Mouse (Mus musculus): ENCODE results near the gene Ltf.

GRCm38 (mm10) chr9:111003279-111003678 is 15.8 kb upstream of the Ltf start:
- TF ChIP-seq MYC (IDR thresholded peaks at IDR 0.05; ENCODE audit: low read depth, low read length), result no peak
- TF ChIP-seq TCF12 (IDR thresholded peaks at IDR 0.05; ENCODE audit: low read depth, low read length), result no peak
- TF ChIP-seq NELFE (IDR thresholded peaks at IDR 0.05; ENCODE audit: low read depth, low read length), result no peak
- no peak for TF ChIP-seq ZC3H11A (IDR thresholded peaks at IDR 0.05; ENCODE audit: low read depth, low read length)
- TF ChIP-seq RCOR1 (IDR thresholded peaks at IDR 0.05; ENCODE audit: low read depth, low read length), result no peak
- TF ChIP-seq EP300 (IDR thresholded peaks at IDR 0.05; ENCODE audit: low read depth in 1 of 2, low read length in 2 of 2), result no peak
- no peak for TF ChIP-seq ZMIZ1 (IDR thresholded peaks at IDR 0.05; ENCODE audit: low read depth, low read length)
- TF ChIP-seq USF1 (IDR thresholded peaks at IDR 0.05; ENCODE audit: low read depth, low read length), result no peak
- TF ChIP-seq SMC3 (IDR thresholded peaks at IDR 0.05; ENCODE audit: low read depth, low read length), result no peak

Measured in MEL (cell line).